Mouse (Mus musculus) forebrain, embryonic 12.5 days (tissue): ENCODE data around the gene Enc1. TPM values are rescaled to one million over a fixed set of nuclear protein-coding genes. Genes with fewer than 3 reads are reported as not detected.

ENCODE experiments used
- ATAC-seq: fragments of 200-750 bp; cut with Nextera tagmentation; 2 replicates; pipeline ENCODE4 v1.8.0; 2017; ENCODE audit warnings: moderate TSS enrichment; ENCODE audit not compliant: low FRiP score
- H3K27ac ChIP-seq: fragments of 300-500 bp; sonication (generic); 2 replicates; pipeline ENCODE4 v1.5.1; 2016; ENCODE audit warnings: mild to moderate bottlenecking
- H3K27me3 ChIP-seq: fragments of 300-500 bp; sonication (generic); 2 replicates; pipeline ENCODE4 v1.6.1; 2016; ENCODE audit warnings: mild to moderate bottlenecking
- H3K36me3 ChIP-seq: fragments of 300-500 bp; sonication (generic); replicated peaks from 2 replicates; pipeline ENCODE4 v1.6.1; 2016; ENCODE audit warnings: mild to moderate bottlenecking
- H3K4me1 ChIP-seq: fragments of 300-500 bp; sonication (generic); 2 replicates; pipeline ENCODE4 v1.6.1; 2016
- H3K4me2 ChIP-seq: fragments of 300-500 bp; sonication (generic); 2 replicates; pipeline ENCODE4 v1.6.1; 2016; ENCODE audit warnings: mild to moderate bottlenecking, moderate library complexity
- H3K4me3 ChIP-seq: fragments of 300-500 bp; sonication (generic); replicated peaks from 2 replicates; pipeline ENCODE4 v1.5.1; 2016; ENCODE audit warnings: mild to moderate bottlenecking
- H3K9ac ChIP-seq: fragments of 300-500 bp; sonication (generic); 2 replicates; pipeline ENCODE4 v1.6.1; 2016; ENCODE audit warnings: mild to moderate bottlenecking
- H3K9me3 ChIP-seq: fragments of 300-500 bp; sonication (generic); 2 replicates; pipeline ENCODE4 v1.6.1; 2016
- WGBS: fragments of 180-500 bp; shearing (Covaris S2); methylation state at CpG from one replicate; pipeline ENCODE4 v1.1.7; 2016; 5-methylcytosine and 5-hydroxymethylcytosine counted together
- polyA plus RNA-seq: library from polyadenylated mRNA; unstranded; fragments of >200 nt; fragmentation: Nextera tagmentation; extraction: Ambion mirVana; gene quantifications from 2 replicates; pipeline ENCODE4 v1.2.1, GENCODE M21; 2016

Enc1 gene
- 23.9 and 26.9 TPM in 2 replicates for polyA plus RNA-seq

GRCm38 (mm10) chr13:97240965-97241786 lies at the start of gene Enc1:
TSS of gene Enc1 (plus strand) at chr13:97241105.
- H3K36me3 ChIP-seq = peaks cover 14% of the 10 kb centered on the region
- H3K4me1 ChIP-seq = peaks cover 70% of the 10 kb centered on the region
- no peaks in the 10 kb centered on the region for H3K27me3 ChIP-seq
- WGBS = under 1% methylated on average over 75 of the region's 89 CpGs
- peak within 1 kb of the TSS; percentile 98 for H3K9ac ChIP-seq
- no peaks in the 10 kb centered on the region for H3K9me3 ChIP-seq
- peak within 1 kb of the TSS; percentile 99 for H3K27ac ChIP-seq
- peak within 1 kb of the TSS; percentile 71 for H3K4me2 ChIP-seq
- peak; percentile 84 for ATAC-seq
- H3K4me3 ChIP-seq = peak within 1 kb of the TSS; percentile 91

GRCm38 (mm10) chr13:97192649-97193048 lies 48.3 kb upstream of the Enc1 start:
- H3K4me1 ChIP-seq = no peaks in the 10 kb centered on the region
- no peak overlapping the region for H3K9ac ChIP-seq
- no peaks in the 10 kb centered on the region for H3K9me3 ChIP-seq
- no peak overlapping the region for H3K27ac ChIP-seq
- no peak overlapping the region for H3K4me3 ChIP-seq
- no peaks in the 10 kb centered on the region; the same call in 1 of the 2 replicates for H3K36me3 ChIP-seq
- WGBS = 94% methylated on average over 11 of the region's 11 CpGs
- ATAC-seq = no peak
- no peak overlapping the region for H3K4me2 ChIP-seq
- H3K27me3 ChIP-seq = peaks cover 7% of the 10 kb centered on the region

GRCm38 (mm10) chr13:97193420-97193819 lies 47.5 kb upstream of the Enc1 start:
- no peak overlapping the region for H3K27ac ChIP-seq
- WGBS = 60% methylated on average over 7 of the region's 7 CpGs
- H3K9ac ChIP-seq = no peak overlapping the region
- no peak overlapping the region for H3K4me2 ChIP-seq
- H3K27me3 ChIP-seq = peaks cover 7% of the 10 kb centered on the region
- H3K9me3 ChIP-seq = no peaks in the 10 kb centered on the region
- H3K4me1 ChIP-seq = no peaks in the 10 kb centered on the region
- no peaks in the 10 kb centered on the region; the same call in 1 of the 2 replicates for H3K36me3 ChIP-seq
- no peak overlapping the region for H3K4me3 ChIP-seq
- no peak; the same call in 1 of the 2 replicates for ATAC-seq

GRCm38 (mm10) chr13:97196186-97196924 lies 44.5 kb upstream of the Enc1 start:
- Histone ChIP-seq H3K9me3 (no peaks in the 10 kb centered on the region), H3K4me2 (0 out of 2 replicates have a peak overlapping the region, but pooled peaks have one; percentile 2), H3K9ac (no peak overlapping the region), H3K27ac (no peak overlapping the region), H3K4me1 (no peaks in the 10 kb centered on the region), H3K4me3 (no peak overlapping the region), H3K27me3 (peaks cover 7% of the 10 kb centered on the region), H3K36me3 (no peaks in the 10 kb centered on the region)
- WGBS = 60% methylated on average over 12 of the region's 12 CpGs
- no peak for ATAC-seq

GRCm38 (mm10) chr13:97196925-97197218 lies 44.0 kb upstream of the Enc1 start:
- no peak overlapping the region for H3K27ac ChIP-seq
- no peaks in the 10 kb centered on the region for H3K36me3 ChIP-seq
- no peak for ATAC-seq
- no peaks in the 10 kb centered on the region for H3K9me3 ChIP-seq
- H3K4me2 ChIP-seq = 0 out of 2 replicates have a peak overlapping the region, but pooled peaks have one; percentile 2
- H3K4me1 ChIP-seq = no peaks in the 10 kb centered on the region
- H3K27me3 ChIP-seq = peaks cover 7% of the 10 kb centered on the region
- 81% methylated on average over 2 of the region's 2 CpGs for WGBS
- H3K4me3 ChIP-seq = no peak overlapping the region
- no peak overlapping the region for H3K9ac ChIP-seq

- Histone ChIP-seq H3K27ac (no peak within 1 kb of the TSS), H3K4me2 (peak within 1 kb of the TSS; percentile 89), H3K36me3 (no peaks in the 10 kb centered on the region), H3K4me1 (no peaks in the 10 kb centered on the region), H3K9me3 (no peaks in the 10 kb centered on the region), H3K4me3 (peak within 1 kb of the TSS; percentile 59), H3K27me3 (peaks cover 7% of the 10 kb centered on the region), H3K9ac (peak within 1 kb of the TSS; percentile 63)
- peak; percentile 85 for ATAC-seq
- under 1% methylated on average over 45 of the region's 45 CpGs for WGBS
These were observed 42.9 kb upstream of the Enc1 start, which contains the start of gene Hexb for GRCm38 (mm10) chr13:97197932-97198562. TSS of gene Hexb (minus strand) at chr13:97198357.

GRCm38 (mm10) chr13:97199123-97199522 lies 41.8 kb upstream of the Enc1 start:
- H3K4me1 ChIP-seq = no peaks in the 10 kb centered on the region
- H3K9ac ChIP-seq = no peak overlapping the region
- no peaks in the 10 kb centered on the region for H3K9me3 ChIP-seq
- no peak for ATAC-seq
- H3K36me3 ChIP-seq = no peaks in the 10 kb centered on the region
- WGBS = 85% methylated on average over 2 of the region's 2 CpGs
- no peak overlapping the region for H3K27ac ChIP-seq
- no peak overlapping the region for H3K4me3 ChIP-seq
- no peak overlapping the region for H3K4me2 ChIP-seq
- H3K27me3 ChIP-seq = peaks cover 7% of the 10 kb centered on the region

- Histone ChIP-seq H3K27ac (no peak overlapping the region), H3K4me3 (no peak overlapping the region), H3K27me3 (peaks cover 7% of the 10 kb centered on the region), H3K36me3 (no peaks in the 10 kb centered on the region), H3K4me1 (0 out of 2 replicates have a peak, but pooled peaks cover 6% of the 10 kb centered on the region), H3K4me2 (no peak overlapping the region), H3K9ac (no peak overlapping the region), H3K9me3 (no peaks in the 10 kb centered on the region)
- 80% methylated on average over 7 of the region's 7 CpGs for WGBS
- no peak for ATAC-seq
These were observed 39.8 kb upstream of the Enc1 start for GRCm38 (mm10) chr13:97201076-97201475.

- H3K27me3 ChIP-seq = peaks cover 4% of the 10 kb centered on the region
- H3K36me3 ChIP-seq = no peaks in the 10 kb centered on the region
- H3K4me1 ChIP-seq = 0 out of 2 replicates have a peak, but pooled peaks cover 6% of the 10 kb centered on the region
- WGBS = 84% methylated on average over 4 of the region's 4 CpGs
- no peak overlapping the region for H3K27ac ChIP-seq
- H3K9me3 ChIP-seq = no peaks in the 10 kb centered on the region
- H3K4me2 ChIP-seq = no peak overlapping the region
- no peak overlapping the region for H3K9ac ChIP-seq
- H3K4me3 ChIP-seq = no peak overlapping the region
- ATAC-seq = no peak
These were observed 39.0 kb upstream of the Enc1 start for GRCm38 (mm10) chr13:97201896-97202295.

- H3K36me3 ChIP-seq = no peaks in the 10 kb centered on the region
- WGBS = 13% methylated on average over 18 of the region's 18 CpGs
- H3K9ac ChIP-seq = no peak overlapping the region
- peak overlapping the region; percentile 34 for H3K4me3 ChIP-seq
- peak overlapping the region; percentile 53 for H3K4me2 ChIP-seq
- H3K27ac ChIP-seq = no peak overlapping the region; the same call in 1 of the 2 replicates
- no peaks in the 10 kb centered on the region for H3K27me3 ChIP-seq
- peak; percentile 71; the same call in 1 of the 2 replicates for ATAC-seq
- no peaks in the 10 kb centered on the region for H3K9me3 ChIP-seq
- 0 out of 2 replicates have a peak, but pooled peaks cover 6% of the 10 kb centered on the region for H3K4me1 ChIP-seq
These were observed 35.7 kb upstream of the Enc1 start for GRCm38 (mm10) chr13:97205052-97205701.

GRCm38 (mm10) chr13:97206046-97206445 lies 34.9 kb upstream of the Enc1 start:
- H3K4me1 ChIP-seq = 0 out of 2 replicates have a peak, but pooled peaks cover 6% of the 10 kb centered on the region
- no peaks in the 10 kb centered on the region for H3K9me3 ChIP-seq
- 91% methylated on average over 2 of the region's 2 CpGs for WGBS
- no peak for ATAC-seq
- no peak overlapping the region for H3K27ac ChIP-seq
- H3K27me3 ChIP-seq = no peaks in the 10 kb centered on the region
- no peak overlapping the region for H3K4me2 ChIP-seq
- no peaks in the 10 kb centered on the region for H3K36me3 ChIP-seq
- no peak overlapping the region for H3K4me3 ChIP-seq
- no peak overlapping the region for H3K9ac ChIP-seq
